Mouse (Mus musculus) cortical plate, adult 2 months (tissue): ENCODE measurements around the gene Ces3b.

Experiments
- CTCF ChIP-seq: fragments of 200-500 bp; IDR thresholded peaks from 2 replicates; pipeline ENCODE4 v1.5.1; 2011; ENCODE audit warnings: mild to moderate bottlenecking, control low read depth, low read length; ENCODE audit not compliant: insufficient read depth; ENCODE audit errors: extremely low read depth
- POLR2A ChIP-seq: fragments of 200-500 bp; IDR thresholded peaks from 2 replicates; pipeline ENCODE4 v1.6.1; 2011; ENCODE audit warnings: mild to moderate bottlenecking, low read length, control low read depth; ENCODE audit not compliant: insufficient read depth; ENCODE audit errors: extremely low read depth

DNA sequence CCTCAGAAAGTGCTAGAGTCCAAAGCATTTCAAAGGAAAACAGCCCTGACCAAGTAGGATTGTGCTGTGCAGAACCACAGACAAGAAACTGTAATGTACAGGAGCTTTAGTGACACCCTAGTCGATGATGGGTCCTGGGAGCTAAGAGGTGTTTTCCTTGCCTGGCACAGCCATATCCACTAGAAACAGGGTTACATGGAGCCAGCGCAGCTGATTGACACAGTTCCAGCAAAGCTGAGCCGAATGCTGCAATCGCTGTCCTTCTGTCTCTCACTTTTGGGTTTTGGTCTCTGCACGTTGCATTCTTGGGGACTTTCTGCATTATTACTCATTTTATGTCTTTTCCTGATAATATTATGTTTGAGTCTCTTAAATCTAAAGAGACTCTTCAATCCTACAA, 5.0 kb upstream of the Ces3b start:
- no peak for TF ChIP-seq CTCF
- TF ChIP-seq POLR2A: no peak
